Mouse (Mus musculus) forebrain, embryonic 10.5 days (tissue): ENCODE measurements around the gene Eif4a1. TPM values are rescaled to one million over a fixed set of nuclear protein-coding genes. Genes with fewer than 3 reads are reported as not detected.

ENCODE experiments used
- microRNA counts: library from miRNA; unstranded; fragments of <30 nt; microRNA quantifications from one replicate; lab custom pipeline; 2017
- microRNA-seq: library from miRNA; unstranded; fragments of <30 nt; microRNA quantifications from one replicate; pipeline ENCODE4, GENCODE M21; 2017
- polyA plus RNA-seq: library from polyadenylated mRNA; unstranded; fragments of >200 nt; fragmentation: Nextera tagmentation; extraction: Ambion mirVana; gene quantifications from 2 replicates; pipeline ENCODE4 v1.2.1, GENCODE M21; 2016

Gene Eif4a1
- polyA plus RNA-seq, 1 experiment from 2014 or later: 747 TPM

MicroRNAs encoded within 50 kb of the gene (microRNA counts, 519-probe panel; counts per million panel counts)
- microRNA mmu-miR-1934 (lab: Ali Mortazavi, UCI) (341 counts per million, percentile 65 among the panel's probes with 10 or more counts), microRNA mmu-miR-467f (lab: Ali Mortazavi, UCI) (1,861 counts per million, percentile 67 among the panel's probes with 10 or more counts)

Small RNA genes within 50 kb of the gene (microRNA-seq; reads per million reads assigned to microRNA genes)
- gene Mir1934: 4.5 reads per million, percentile 11 among the genes with 10 or more reads in this experiment
- gene Mir467f: not detected

Other genes with a start within 250 kb of the Eif4a1 start
- gene Dnah2, start 123.3 kb downstream of the Eif4a1 start, polyA plus RNA-seq: 1.5 TPM in 2 replicates
- gene Efnb3, start 112.2 kb downstream of the Eif4a1 start, polyA plus RNA-seq: 27.9 and 28.7 TPM in 2 replicates
- 46.4 and 51.1 TPM in 2 replicates for gene Wrap53, start 92.2 kb downstream of the Eif4a1 start, polyA plus RNA-seq
- gene Trp53, start 92.1 kb downstream of the Eif4a1 start, polyA plus RNA-seq: 192 and 194 TPM in 2 replicates
- 4.3 and 4.6 TPM in 2 replicates for gene Atp1b2, start 66.5 kb downstream of the Eif4a1 start, polyA plus RNA-seq
- gene Shbg, start 54.5 kb downstream of the Eif4a1 start, polyA plus RNA-seq: not detected in 2 replicates
- gene Sat2, start 50.4 kb downstream of the Eif4a1 start, polyA plus RNA-seq: 13.7 and 15.4 TPM in 2 replicates
- gene Fxr2, start 39.4 kb downstream of the Eif4a1 start, polyA plus RNA-seq: 32.5 and 34.6 TPM in 2 replicates
- gene Sox15, start 17.1 kb downstream of the Eif4a1 start, polyA plus RNA-seq: not detected in 2 replicates
- gene Mpdu1, start 9.8 kb downstream of the Eif4a1 start, polyA plus RNA-seq: 81.8 and 82.9 TPM in 2 replicates
- gene Cd68, start 6.3 kb downstream of the Eif4a1 start, polyA plus RNA-seq: 5.5 and 5.8 TPM in 2 replicates
- gene Senp3, start 9.7 kb upstream of the Eif4a1 start, polyA plus RNA-seq: 127 and 128 TPM in 2 replicates
- 0.20 TPM in 1 of 2 replicates, not detected in the other for gene Tnfsf13, start 13.4 kb upstream of the Eif4a1 start, polyA plus RNA-seq
- gene Tnfsf12, start 23.4 kb upstream of the Eif4a1 start, polyA plus RNA-seq: 1.1 and 1.6 TPM in 2 replicates
- 0.44 and 0.55 TPM in 2 replicates for gene Tnfsfm13, start 23.7 kb upstream of the Eif4a1 start, polyA plus RNA-seq
- gene Polr2a, start 86.2 kb upstream of the Eif4a1 start, polyA plus RNA-seq: 32.9 and 34.5 TPM in 2 replicates
- 0.14 TPM in 1 of 2 replicates, not detected in the other for gene Slc35g3, start 89.5 kb upstream of the Eif4a1 start, polyA plus RNA-seq
- 0.46 and 0.77 TPM in 2 replicates for gene Zbtb4, start 93.5 kb upstream of the Eif4a1 start, polyA plus RNA-seq
- 1.0 and 1.5 TPM in 2 replicates for gene Chrnb1, start 123.5 kb upstream of the Eif4a1 start, polyA plus RNA-seq
- 0.73 TPM in 2 replicates for gene Fgf11, start 129.4 kb upstream of the Eif4a1 start, polyA plus RNA-seq
- gene Tmem102, start 133.2 kb upstream of the Eif4a1 start, polyA plus RNA-seq: 0.71 and 0.95 TPM in 2 replicates
- gene Gm39566, start 142.9 kb upstream of the Eif4a1 start, polyA plus RNA-seq: not detected in 2 replicates
- gene Spem2, start 146.0 kb upstream of the Eif4a1 start, polyA plus RNA-seq: not detected in 2 replicates
- 0.19 TPM in 1 of 2 replicates, not detected in the other for gene Spem1, start 149.8 kb upstream of the Eif4a1 start, polyA plus RNA-seq
- gene Nlgn2, start 165.4 kb upstream of the Eif4a1 start, polyA plus RNA-seq: 4.7 and 5.2 TPM in 2 replicates
- 259 and 290 TPM in 2 replicates for gene Tmem256, start 166.1 kb upstream of the Eif4a1 start, polyA plus RNA-seq
- gene Plscr3, start 174.0 kb upstream of the Eif4a1 start, polyA plus RNA-seq: 67.5 and 67.6 TPM in 2 replicates
- gene Tnk1, start 186.3 kb upstream of the Eif4a1 start, polyA plus RNA-seq: 0.79 and 1.9 TPM in 2 replicates
- gene Tmem95, start 205.6 kb upstream of the Eif4a1 start, polyA plus RNA-seq: not detected in 2 replicates
- 4.8 and 6.7 TPM in 2 replicates for gene Kctd11, start 209.0 kb upstream of the Eif4a1 start, polyA plus RNA-seq
- 0.84 and 1.3 TPM in 2 replicates for gene Acap1, start 223.1 kb upstream of the Eif4a1 start, polyA plus RNA-seq
- gene 2810408A11Rik, start 228.6 kb upstream of the Eif4a1 start, polyA plus RNA-seq: 11.9 and 12.2 TPM in 2 replicates
- 14.3 and 14.8 TPM in 2 replicates for gene Neurl4, start 228.6 kb upstream of the Eif4a1 start, polyA plus RNA-seq
- 92.4 and 97.3 TPM in 2 replicates for gene Gps2, start 241.5 kb upstream of the Eif4a1 start, polyA plus RNA-seq
- 2,970 and 2,997 TPM in 2 replicates for gene Eif5a, start 249.5 kb upstream of the Eif4a1 start, polyA plus RNA-seq